Mouse (Mus musculus) liver, adult 2 months (tissue): ENCODE data around the gene Fam84a. TPM values are rescaled to one million over a fixed set of nuclear protein-coding genes. Genes with fewer than 3 reads are reported as not detected.

Experiments used
- DNase-seq: peaks from one replicate; pipeline ENCODE4 v3.0.0-alpha.2; 2011; ENCODE audit warnings: low read depth, low spot score; ENCODE audit errors: extremely low read depth
- H3K27ac ChIP-seq: fragments of 200-500 bp; replicated peaks from 2 replicates; pipeline ENCODE4 v1.5.1; 2012; ENCODE audit warnings: low read depth, mild to moderate bottlenecking, control low read depth, inconsistent platforms, low read length; ENCODE audit not compliant: insufficient read depth
- H3K27me3 ChIP-seq: fragments of 200-500 bp; 2 replicates; pipeline ENCODE4 v1.6.1; 2012; ENCODE audit warnings: mild to moderate bottlenecking, moderate library complexity, low read length, inconsistent platforms; ENCODE audit not compliant: control insufficient read depth, insufficient read depth
- H3K36me3 ChIP-seq: fragments of 200-500 bp; 2 replicates; pipeline ENCODE4 v1.6.1; 2012; ENCODE audit warnings: low read length, inconsistent platforms; ENCODE audit not compliant: control insufficient read depth, insufficient read depth
- H3K4me1 ChIP-seq: fragments of 200-500 bp; 2 replicates; pipeline ENCODE4 v1.6.1; 2011; ENCODE audit warnings: low read length; ENCODE audit not compliant: control insufficient read depth, insufficient read depth
- H3K4me3 ChIP-seq: fragments of 200-500 bp; 2 replicates; pipeline ENCODE4 v1.5.1; 2011; ENCODE audit warnings: low read depth, mild to moderate bottlenecking, control low read depth, low read length, moderate library complexity; ENCODE audit not compliant: insufficient read depth
- H3K79me2 ChIP-seq: fragments of 200-500 bp; 2 replicates; pipeline ENCODE4 v1.6.1; 2012; ENCODE audit warnings: inconsistent platforms, mild to moderate bottlenecking, low read length, moderate library complexity; ENCODE audit not compliant: control insufficient read depth, insufficient read depth
- H3K9ac ChIP-seq: fragments of 200-500 bp; 2 replicates; pipeline ENCODE4 v1.6.1; 2012; ENCODE audit warnings: low read depth, mild to moderate bottlenecking, control low read depth, inconsistent platforms, low read length
- CTCF ChIP-seq: fragments of 200-500 bp; IDR thresholded peaks from 2 replicates; pipeline ENCODE4 v1.5.1; 2011; ENCODE audit warnings: low read depth, low read length, control low read depth
- POLR2A ChIP-seq: fragments of 200-500 bp; IDR thresholded peaks from 2 replicates; pipeline ENCODE4 v1.6.1; 2011; ENCODE audit warnings: low read length, control low read depth; ENCODE audit not compliant: insufficient read depth; ENCODE audit errors: extremely low read depth
- WGBS: fragments of 180-500 bp; shearing (Covaris S2); methylation state at CpG from one replicate; pipeline ENCODE4 v1.1.7; 2018; 5-methylcytosine and 5-hydroxymethylcytosine counted together
- polyA plus RNA-seq: library from polyadenylated mRNA; depleted of rRNA; stranded (reverse); fragments of >200 nt; gene quantifications from 2 replicates; pipeline ENCODE4 v1.2.3, GENCODE M21; 2012
- total RNA-seq: library from RNA; depleted of rRNA; stranded (reverse); fragments of >200 nt; gene quantifications from 2 replicates; pipeline ENCODE4 v1.2.3, GENCODE M21; 2014

Fam84a gene
- total and polyA plus RNA-seq, 2 experiments, result 1.0 to 1.2 TPM

DNA sequence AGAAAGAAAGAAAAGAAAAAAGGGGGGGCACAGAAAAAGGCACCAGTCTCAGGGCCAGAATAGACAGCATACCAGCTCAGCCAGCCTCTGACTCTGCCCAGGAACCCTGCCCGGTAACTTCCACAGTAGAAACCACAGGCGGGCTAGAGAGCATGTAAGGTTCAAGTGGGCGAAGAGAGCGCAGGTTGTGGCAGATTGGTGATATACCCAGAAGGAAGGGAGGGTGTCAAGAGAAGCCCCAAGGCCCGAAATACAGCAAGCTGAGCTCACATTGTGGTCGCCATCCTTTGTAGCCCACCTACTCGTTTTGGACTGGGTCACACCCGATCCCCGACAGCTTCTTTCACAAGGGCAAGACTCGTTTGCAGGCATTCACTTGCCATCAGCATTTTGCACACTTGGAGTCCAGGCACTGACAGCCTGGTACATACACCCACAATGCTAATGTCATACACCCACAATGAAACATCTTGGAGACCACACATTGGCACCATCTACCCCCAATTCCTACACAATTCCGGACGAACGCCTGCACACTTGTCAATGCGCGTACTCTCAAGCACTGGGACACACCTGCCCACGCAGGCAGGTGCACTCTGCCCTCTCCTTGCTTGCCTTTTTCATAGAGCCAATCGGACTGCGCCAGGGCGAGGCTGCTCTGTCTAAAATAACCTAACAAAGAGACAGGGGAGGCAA is 770 bp downstream of the Fam84a start:
- 4% methylated on average over 19 of the region's 19 CpGs for WGBS
- no peaks in the 10 kb centered on the region for H3K79me2 ChIP-seq
- H3K27me3 ChIP-seq, result peaks cover 6% of the 10 kb centered on the region; the same call in 1 of the 2 replicates
- H3K36me3 ChIP-seq, result no peaks in the 10 kb centered on the region
- H3K4me3 ChIP-seq, result peak overlapping the region; percentile 46
- DNase-seq, result peak; percentile 13
- no peak for TF ChIP-seq CTCF
- no peak for TF ChIP-seq POLR2A
- H3K9ac ChIP-seq, result 0 out of 2 replicates have a peak overlapping the region, but pooled peaks have one; percentile 1
- H3K4me1 ChIP-seq, result 0 out of 2 replicates have a peak, but pooled peaks cover 5% of the 10 kb centered on the region
- no peak overlapping the region for H3K27ac ChIP-seq

DNA sequence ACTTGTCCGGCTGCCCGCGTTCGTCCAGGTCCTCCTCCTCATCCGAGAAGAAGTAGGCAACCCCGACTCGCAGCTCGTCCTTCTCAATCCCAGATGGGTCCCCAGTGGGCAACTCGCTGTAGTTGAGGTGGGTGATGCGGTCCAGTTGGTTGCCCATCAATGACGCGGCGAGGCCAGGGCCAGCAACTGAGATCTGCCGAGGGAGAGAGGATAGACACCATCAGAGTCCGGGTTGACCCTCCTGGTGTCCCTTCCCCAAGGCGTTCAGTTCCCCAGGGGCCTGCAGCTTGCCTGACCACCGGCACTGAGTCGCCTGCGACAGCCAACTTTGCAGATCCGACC is 1.3 kb downstream of the Fam84a start:
- 0 out of 2 replicates have a peak, but pooled peaks cover 5% of the 10 kb centered on the region for H3K4me1 ChIP-seq
- no peak for DNase-seq
- no peaks in the 10 kb centered on the region for H3K36me3 ChIP-seq
- H3K9ac ChIP-seq, result peak overlapping the region; percentile 46
- no peak overlapping the region for H3K27ac ChIP-seq
- WGBS, result 4% methylated on average over 20 of the region's 20 CpGs
- H3K4me3 ChIP-seq, result peak overlapping the region; percentile 46
- TF ChIP-seq POLR2A (no peak), CTCF (no peak)
- H3K27me3 ChIP-seq, result peaks cover 6% of the 10 kb centered on the region; the same call in 1 of the 2 replicates
- H3K79me2 ChIP-seq, result no peaks in the 10 kb centered on the region

DNA sequence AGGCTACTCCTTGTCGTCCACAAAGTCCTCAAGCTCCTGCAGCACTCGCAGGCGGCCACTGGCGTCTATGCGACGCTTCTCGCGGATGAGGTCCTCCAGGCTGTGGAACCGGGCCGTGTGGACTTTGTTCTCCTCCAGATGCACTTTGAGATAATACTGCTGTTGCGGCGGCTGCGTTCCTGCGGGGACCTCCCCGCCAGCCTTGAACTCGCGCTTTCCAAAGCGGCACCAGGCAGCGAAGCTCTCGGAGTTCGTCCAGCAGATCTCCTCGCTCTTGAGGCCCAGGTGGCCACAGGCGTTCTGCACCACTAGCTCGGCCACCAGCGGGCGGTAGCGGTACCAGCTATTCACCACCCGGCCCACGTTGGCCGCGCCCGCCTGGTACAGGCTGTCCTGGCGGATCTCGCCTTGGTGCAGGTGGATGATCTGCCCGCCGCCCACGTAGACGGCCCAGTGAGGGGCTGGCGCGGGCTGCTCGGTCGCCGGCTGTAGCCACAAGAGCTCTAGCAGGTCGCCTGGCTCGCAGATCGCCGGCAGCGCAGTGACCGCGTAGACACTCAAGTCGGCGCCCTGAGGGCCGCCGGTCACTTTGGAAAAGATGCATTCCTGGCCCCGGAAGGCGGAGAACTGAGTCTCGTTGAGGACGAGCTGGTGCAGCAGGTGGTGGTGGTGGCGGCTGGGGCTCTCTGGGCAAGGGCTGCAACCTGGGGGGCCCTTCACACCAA is 1.8 kb downstream of the Fam84a start:
- Histone ChIP-seq H3K79me2 (no peaks in the 10 kb centered on the region), H3K36me3 (no peaks in the 10 kb centered on the region), H3K27me3 (peaks cover 6% of the 10 kb centered on the region; the same call in 1 of the 2 replicates), H3K4me1 (0 out of 2 replicates have a peak, but pooled peaks cover 5% of the 10 kb centered on the region), H3K9ac (peak overlapping the region; percentile 40; the same call in 1 of the 2 replicates), H3K4me3 (peak overlapping the region; percentile 46; the same call in 1 of the 2 replicates), H3K27ac (no peak overlapping the region)
- WGBS, result 4% methylated on average over 59 of the region's 59 CpGs
- peak; percentile 69 for TF ChIP-seq CTCF
- TF ChIP-seq POLR2A, result no peak
- DNase-seq, result peak; percentile 25

DNA sequence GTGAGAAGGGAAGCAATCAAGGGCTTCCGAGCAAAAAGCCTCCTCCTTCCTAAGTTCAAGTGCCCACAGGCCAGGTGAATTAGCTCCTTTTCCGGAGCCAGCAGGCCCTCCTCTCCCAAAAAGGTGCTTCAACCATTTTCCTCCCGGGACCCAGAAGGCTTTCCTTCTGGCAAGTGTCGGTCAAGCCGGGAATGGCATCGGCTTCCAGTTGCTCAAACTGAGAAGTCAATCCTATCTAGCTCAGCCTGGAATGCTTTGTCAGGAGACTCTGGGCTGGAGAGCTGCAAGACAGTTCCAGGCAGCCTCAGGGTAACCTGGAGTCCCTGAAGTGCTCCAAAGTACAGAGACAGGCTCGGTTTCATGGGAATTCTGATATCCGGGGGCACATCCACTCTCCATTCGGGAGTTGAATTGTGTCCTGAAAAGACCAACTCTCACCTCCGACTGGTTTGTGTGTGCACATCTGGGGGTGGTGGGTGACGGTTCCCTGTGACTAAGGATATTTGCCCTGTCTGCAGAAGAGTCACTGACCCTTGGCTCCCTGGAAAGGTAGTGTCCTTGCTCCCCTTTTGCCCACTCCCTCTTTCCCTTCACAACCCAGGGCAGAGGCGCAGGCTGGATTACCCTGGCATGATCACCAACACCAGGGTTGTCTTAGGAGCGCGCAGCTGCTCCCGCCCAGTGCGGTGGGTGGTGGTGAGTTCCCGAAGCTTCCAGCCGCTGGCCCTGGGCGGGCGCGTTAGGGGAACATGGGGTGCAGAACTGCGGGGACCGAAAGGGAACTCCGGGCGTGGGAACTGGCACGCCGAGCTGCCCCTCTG is 2.6 kb downstream of the Fam84a start:
- DNase-seq, result no peak
- Histone ChIP-seq H3K27ac (no peak overlapping the region), H3K4me3 (peak overlapping the region; percentile 46; the same call in 1 of the 2 replicates), H3K4me1 (0 out of 2 replicates have a peak, but pooled peaks cover 5% of the 10 kb centered on the region), H3K79me2 (no peaks in the 10 kb centered on the region), H3K27me3 (peaks cover 6% of the 10 kb centered on the region; the same call in 1 of the 2 replicates), H3K9ac (no peak overlapping the region), H3K36me3 (no peaks in the 10 kb centered on the region)
- 49% methylated on average over 27 of the region's 27 CpGs for WGBS
- TF ChIP-seq CTCF (no peak), POLR2A (no peak)

DNA sequence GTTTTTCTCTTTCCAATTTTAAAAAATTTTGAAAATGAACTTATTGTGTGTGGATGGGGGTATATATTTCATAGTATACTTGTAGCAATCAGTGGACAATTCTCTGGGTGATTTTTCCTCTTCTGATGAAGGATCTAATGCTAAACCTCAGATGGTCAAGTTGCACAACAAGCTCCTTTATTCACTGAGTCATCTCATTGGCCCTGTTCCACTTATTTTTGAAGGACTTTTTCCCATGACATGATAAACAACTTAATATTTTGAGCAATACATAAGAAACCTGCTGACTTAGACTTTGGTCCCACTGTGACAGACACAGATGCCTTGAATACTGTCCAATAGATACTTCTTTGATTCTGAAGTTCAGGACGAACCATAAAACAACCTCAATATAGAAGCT is 14.8 kb downstream of the Fam84a start:
- no peak overlapping the region for H3K9ac ChIP-seq
- no peak for TF ChIP-seq CTCF
- TF ChIP-seq POLR2A, result no peak
- H3K4me3 ChIP-seq, result no peak overlapping the region
- no peaks in the 10 kb centered on the region for H3K4me1 ChIP-seq
- H3K27me3 ChIP-seq, result no peaks in the 10 kb centered on the region
- 88% methylated on average over 1 of the region's 1 CpGs for WGBS
- no peaks in the 10 kb centered on the region for H3K36me3 ChIP-seq
- no peak for DNase-seq
- H3K27ac ChIP-seq, result no peak overlapping the region
- no peaks in the 10 kb centered on the region for H3K79me2 ChIP-seq
